8 mouse cellular contexts compared by ENCODE assay signal in the genomic region with DNA sequence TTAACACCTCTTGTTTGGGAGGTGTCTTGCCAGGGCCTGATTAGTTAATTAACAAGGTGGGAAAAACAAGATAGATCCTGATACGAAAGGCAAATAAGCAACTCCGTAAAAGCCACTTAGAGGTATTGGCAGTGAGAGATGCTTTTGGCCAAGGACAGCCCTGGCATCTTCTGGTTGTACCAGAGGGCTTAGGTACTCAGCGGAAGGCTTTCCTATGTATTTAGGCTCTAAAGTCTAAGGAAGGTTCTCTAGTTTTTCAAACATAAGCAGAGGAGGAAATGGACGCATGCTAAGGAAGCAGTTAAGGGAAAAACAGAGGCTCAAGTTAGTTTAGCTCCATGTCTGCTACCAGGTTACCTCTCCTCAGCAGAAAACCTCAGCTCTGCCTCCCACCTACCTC. TPM values are rescaled to one million over a fixed set of nuclear protein-coding genes. Genes with fewer than 3 reads are reported as not detected.
DNase-seq lines count a peak whose midpoint lies in the region; ATAC-seq and TF ChIP-seq lines count a peak whose summit lies in the region.

No protein-coding gene starts in this region.

- no peaks in the 10 kb centered on the region for H3K27me3 ChIP-seq in liver, adult 2 months (ENCODE audit: control insufficient read depth, insufficient read depth, low read length)
- peaks cover 5% of the 10 kb centered on the region; the same call in 1 of the 2 replicates for H3K27me3 ChIP-seq in intestine, postnatal 0 days (replicated peaks; ENCODE audit: control insufficient read depth, insufficient read depth, low read length)
- peaks cover 2% of the 10 kb centered on the region; the same call in 1 of the 2 replicates for H3K27me3 ChIP-seq in neural tube, embryonic 14.5 days (ENCODE audit: control insufficient read depth, insufficient read depth, low read length)

- H3K4me3 ChIP-seq in liver, adult 2 months (ENCODE audit: insufficient read depth, low read depth, low read length), result peak overlapping the region; percentile 73
- H3K4me3 ChIP-seq in embryonic fibroblast, embryonic 13.5 days (ENCODE audit: insufficient read depth, low read length), result peak overlapping the region; percentile 51
- peak overlapping the region; percentile 69 for H3K4me3 ChIP-seq in intestine, postnatal 0 days (ENCODE audit: low read depth, low read length)
- H3K4me3 ChIP-seq in neural tube, embryonic 14.5 days (ENCODE audit: low read depth, low read length), result peak overlapping the region; percentile 91

- DNase-seq in liver, adult 2 months (ENCODE audit: extremely low read depth, low read depth, low spot score), result no peak
- DNase-seq in liver, result no peak
- no peak for DNase-seq in cerebellum, adult 11 months
- DNase-seq in left cerebral cortex, adult 9 months (ENCODE audit: low spot score in 2 of 2), result no peak
- no peak for DNase-seq in gastrocnemius, postnatal 10 days

- peak overlapping the region; percentile 99 for H3K4me2 ChIP-seq in intestine, postnatal 0 days (replicated peaks; ENCODE audit: low read depth)
- peak overlapping the region; percentile 93 for H3K4me2 ChIP-seq in neural tube, embryonic 14.5 days (ENCODE audit: low read depth, low read length)

- TF ChIP-seq CTCF in liver, adult 2 months (IDR thresholded peaks at IDR 0.05; ENCODE audit: low read depth, low read length), result no peak
- no peak for TF ChIP-seq CTCF in embryonic fibroblast, embryonic 13.5 days (IDR thresholded peaks at IDR 0.05; ENCODE audit: borderline replicate concordance, insufficient read depth, low read length)
- TF ChIP-seq CTCF in intestine, postnatal 0 days (IDR thresholded peaks at IDR 0.05; ENCODE audit: low read depth), result no peak

- H3K9me3 ChIP-seq in intestine, postnatal 0 days (ENCODE audit: control insufficient read depth), result no peaks in the 10 kb centered on the region
- H3K9me3 ChIP-seq in neural tube, embryonic 14.5 days (ENCODE audit: control insufficient read depth, low read length), result no peaks in the 10 kb centered on the region

- no peaks in the 10 kb centered on the region for H3K79me2 ChIP-seq in liver, adult 2 months (ENCODE audit: control insufficient read depth, insufficient read depth, low read length)

- H3K36me3 ChIP-seq in liver, adult 2 months (ENCODE audit: control insufficient read depth, insufficient read depth, low read length), result no peaks in the 10 kb centered on the region
- H3K36me3 ChIP-seq in intestine, postnatal 0 days (ENCODE audit: control insufficient read depth, insufficient read depth), result no peaks in the 10 kb centered on the region
- no peaks in the 10 kb centered on the region for H3K36me3 ChIP-seq in neural tube, embryonic 14.5 days (ENCODE audit: control insufficient read depth, insufficient read depth, low read length)

- no peak overlapping the region for H3K27ac ChIP-seq in liver, adult 2 months (replicated peaks; ENCODE audit: insufficient read depth, low read depth, low read length)
- no peak overlapping the region for H3K27ac ChIP-seq in embryonic fibroblast, embryonic 13.5 days (ENCODE audit: insufficient read depth, low read length)
- no peak overlapping the region for H3K27ac ChIP-seq in intestine, postnatal 0 days (ENCODE audit: low read depth, low read length)
- no peak overlapping the region for H3K27ac ChIP-seq in neural tube, embryonic 14.5 days (ENCODE audit: low read depth, low read length)

- peaks cover 4% of the 10 kb centered on the region for H3K4me1 ChIP-seq in liver, adult 2 months (ENCODE audit: control insufficient read depth, insufficient read depth, low read length)
- no peaks in the 10 kb centered on the region for H3K4me1 ChIP-seq in embryonic fibroblast, embryonic 13.5 days (ENCODE audit: control insufficient read depth, insufficient read depth, low read length)
- H3K4me1 ChIP-seq in intestine, postnatal 0 days (replicated peaks; ENCODE audit: control insufficient read depth, insufficient read depth, low read length), result no peaks in the 10 kb centered on the region
- H3K4me1 ChIP-seq in neural tube, embryonic 14.5 days (ENCODE audit: control insufficient read depth, insufficient read depth, low read length), result 0 out of 2 replicates have a peak, but pooled peaks cover 4% of the 10 kb centered on the region

- H3K9ac ChIP-seq in liver, adult 2 months (ENCODE audit: low read depth, low read length), result peak overlapping the region; percentile 78
- H3K9ac ChIP-seq in intestine, postnatal 0 days (ENCODE audit: low read depth, low read length), result peak overlapping the region; percentile 32
- H3K9ac ChIP-seq in neural tube, embryonic 14.5 days (replicated peaks; ENCODE audit: low read depth, low read length), result peak overlapping the region; percentile 71

- 44% methylated on average over 4 of the region's 4 CpGs for WGBS in liver, adult 2 months
- 25% methylated on average over 4 of the region's 4 CpGs for WGBS in intestine, postnatal 0 days
- WGBS in neural tube, embryonic 14.5 days, result 22% methylated on average over 4 of the region's 4 CpGs

- TF ChIP-seq POLR2A in liver, adult 2 months (IDR thresholded peaks at IDR 0.05; ENCODE audit: extremely low read depth, insufficient read depth, low read length), result no peak
- TF ChIP-seq POLR2A in embryonic fibroblast, embryonic 13.5 days (IDR thresholded peaks at IDR 0.05; ENCODE audit: low read depth, low read length), result no peak

- ATAC-seq in intestine, postnatal 0 days, result no peak
- no peak for ATAC-seq in neural tube, embryonic 14.5 days (ENCODE audit: low read depth)

RNA-seq across cellular contexts. Expression of a gene that starts 0.8 kb away (rescaled TPM):
- total RNA-seq in liver, adult 2 months (2014; rRNA removed), result 1.5 and 1.7 TPM in 2 replicates
- 0.67 and 0.95 TPM in 2 replicates for polyA plus RNA-seq in liver, adult 2 months (2012; rRNA removed)
- 2.9 and 3.8 TPM in 2 replicates for polyA plus RNA-seq in embryonic fibroblast, embryonic 13.5 days (2011; ENCODE audit: insufficient read length, low read depth, missing spikeins)
- 4.0 and 4.1 TPM in 2 replicates for polyA plus RNA-seq in intestine, postnatal 0 days (2015; fragmentation: Nextera tagmentation; extraction: Ambion mirVana)
- 21.3 and 23.9 TPM in 2 replicates for polyA plus RNA-seq in neural tube, embryonic 14.5 days (2014; fragmentation: Nextera tagmentation; extraction: Ambion mirVana)
- 1 to 10 TPM; 3.5 to 3.9 TPM for total RNA-seq in gastrocnemius, postnatal 10 days (2021)
